Mouse (Mus musculus) forebrain, embryonic 12.5 days (tissue): ENCODE data around the gene Ahsa1. TPM values are rescaled to one million over a fixed set of nuclear protein-coding genes. Genes with fewer than 3 reads are reported as not detected.

Experiments
- ATAC-seq: fragments of 200-750 bp; cut with Nextera tagmentation; 2 replicates; pipeline ENCODE4 v1.8.0; 2017; ENCODE audit warnings: moderate TSS enrichment; ENCODE audit not compliant: low FRiP score
- H3K27ac ChIP-seq: fragments of 300-500 bp; sonication (generic); 2 replicates; pipeline ENCODE4 v1.5.1; 2016; ENCODE audit warnings: mild to moderate bottlenecking
- H3K27me3 ChIP-seq: fragments of 300-500 bp; sonication (generic); 2 replicates; pipeline ENCODE4 v1.6.1; 2016; ENCODE audit warnings: mild to moderate bottlenecking
- H3K36me3 ChIP-seq: fragments of 300-500 bp; sonication (generic); replicated peaks from 2 replicates; pipeline ENCODE4 v1.6.1; 2016; ENCODE audit warnings: mild to moderate bottlenecking
- H3K4me1 ChIP-seq: fragments of 300-500 bp; sonication (generic); 2 replicates; pipeline ENCODE4 v1.6.1; 2016
- H3K4me2 ChIP-seq: fragments of 300-500 bp; sonication (generic); 2 replicates; pipeline ENCODE4 v1.6.1; 2016; ENCODE audit warnings: mild to moderate bottlenecking, moderate library complexity
- H3K4me3 ChIP-seq: fragments of 300-500 bp; sonication (generic); replicated peaks from 2 replicates; pipeline ENCODE4 v1.5.1; 2016; ENCODE audit warnings: mild to moderate bottlenecking
- H3K9ac ChIP-seq: fragments of 300-500 bp; sonication (generic); 2 replicates; pipeline ENCODE4 v1.6.1; 2016; ENCODE audit warnings: mild to moderate bottlenecking
- H3K9me3 ChIP-seq: fragments of 300-500 bp; sonication (generic); 2 replicates; pipeline ENCODE4 v1.6.1; 2016
- WGBS: fragments of 180-500 bp; shearing (Covaris S2); methylation state at CpG from one replicate; pipeline ENCODE4 v1.1.7; 2016; 5-methylcytosine and 5-hydroxymethylcytosine counted together
- polyA plus RNA-seq: library from polyadenylated mRNA; unstranded; fragments of >200 nt; fragmentation: Nextera tagmentation; extraction: Ambion mirVana; gene quantifications from 2 replicates; pipeline ENCODE4 v1.2.1, GENCODE M21; 2016

The Ahsa1 gene
- 204 and 205 TPM in 2 replicates for polyA plus RNA-seq

- H3K4me2 ChIP-seq: peak within 1 kb of the TSS; percentile 74
- no peaks in the 10 kb centered on the region for H3K9me3 ChIP-seq
- H3K9ac ChIP-seq: peak within 1 kb of the TSS; percentile 92
- H3K4me3 ChIP-seq: peak within 1 kb of the TSS; percentile 74
- H3K27ac ChIP-seq: peak within 1 kb of the TSS; percentile 90
- H3K36me3 ChIP-seq: peaks cover 47% of the 10 kb centered on the region
- peaks cover 22% of the 10 kb centered on the region for H3K4me1 ChIP-seq
- H3K27me3 ChIP-seq: no peaks in the 10 kb centered on the region
- ATAC-seq: peak; percentile 96
- under 1% methylated on average over 31 of the region's 31 CpGs for WGBS
Measured at GRCm38 (mm10) chr12:87266108-87266826, at the start of gene Ahsa1, which contains the start of gene Vipas39. Gene Ahsa1, plus strand, starts transcription at chr12:87266479. Gene Vipas39, minus strand, starts transcription at chr12:87266256.

GRCm38 (mm10) chr12:87217596-87217995 is 48.7 kb upstream of the Ahsa1 start:
- H3K4me3 ChIP-seq: no peak overlapping the region
- H3K27me3 ChIP-seq: no peaks in the 10 kb centered on the region
- ATAC-seq: no peak
- H3K4me2 ChIP-seq: no peak overlapping the region
- H3K4me1 ChIP-seq: peaks cover 6% of the 10 kb centered on the region; the same call in 1 of the 2 replicates
- no peaks in the 10 kb centered on the region for H3K9me3 ChIP-seq
- no peak overlapping the region for H3K9ac ChIP-seq
- H3K36me3 ChIP-seq: no peaks in the 10 kb centered on the region
- no peak overlapping the region for H3K27ac ChIP-seq

GRCm38 (mm10) chr12:87219362-87219761 is 46.9 kb upstream of the Ahsa1 start:
- Histone ChIP-seq H3K4me1 (peaks cover 8% of the 10 kb centered on the region), H3K9me3 (no peaks in the 10 kb centered on the region), H3K4me3 (no peak overlapping the region), H3K27ac (no peak overlapping the region), H3K27me3 (no peaks in the 10 kb centered on the region), H3K36me3 (no peaks in the 10 kb centered on the region), H3K4me2 (no peak overlapping the region), H3K9ac (no peak overlapping the region)
- WGBS: 83% methylated on average over 7 of the region's 7 CpGs
- ATAC-seq: no peak

GRCm38 (mm10) chr12:87224950-87225349 is 41.3 kb upstream of the Ahsa1 start:
- no peak overlapping the region for H3K4me2 ChIP-seq
- no peak for ATAC-seq
- H3K9me3 ChIP-seq: no peaks in the 10 kb centered on the region
- no peaks in the 10 kb centered on the region for H3K27me3 ChIP-seq
- peaks cover 2% of the 10 kb centered on the region; the same call in 1 of the 2 replicates for H3K4me1 ChIP-seq
- H3K9ac ChIP-seq: no peak overlapping the region
- H3K27ac ChIP-seq: no peak overlapping the region
- H3K4me3 ChIP-seq: no peak overlapping the region
- no peaks in the 10 kb centered on the region for H3K36me3 ChIP-seq
- 81% methylated on average over 10 of the region's 10 CpGs for WGBS

GRCm38 (mm10) chr12:87226801-87227200 is 39.5 kb upstream of the Ahsa1 start:
- ATAC-seq: no peak
- Histone ChIP-seq H3K27me3 (no peaks in the 10 kb centered on the region), H3K36me3 (no peaks in the 10 kb centered on the region), H3K4me3 (no peak overlapping the region), H3K9me3 (no peaks in the 10 kb centered on the region), H3K9ac (no peak overlapping the region), H3K4me2 (no peak overlapping the region), H3K27ac (no peak overlapping the region), H3K4me1 (peaks cover 2% of the 10 kb centered on the region; the same call in 1 of the 2 replicates)
- WGBS: 81% methylated on average over 7 of the region's 7 CpGs

GRCm38 (mm10) chr12:87229633-87230032 is 36.6 kb upstream of the Ahsa1 start:
- Histone ChIP-seq H3K9me3 (no peaks in the 10 kb centered on the region), H3K27ac (no peak overlapping the region), H3K4me1 (no peaks in the 10 kb centered on the region), H3K9ac (no peak overlapping the region), H3K36me3 (no peaks in the 10 kb centered on the region), H3K27me3 (no peaks in the 10 kb centered on the region), H3K4me3 (no peak overlapping the region), H3K4me2 (no peak overlapping the region)
- 89% methylated on average over 2 of the region's 2 CpGs for WGBS
- ATAC-seq: no peak

GRCm38 (mm10) chr12:87230379-87230895 is 35.8 kb upstream of the Ahsa1 start:
- Histone ChIP-seq H3K9ac (no peak overlapping the region), H3K27ac (no peak overlapping the region), H3K4me3 (no peak overlapping the region), H3K4me2 (no peak overlapping the region), H3K9me3 (no peaks in the 10 kb centered on the region), H3K4me1 (no peaks in the 10 kb centered on the region), H3K36me3 (no peaks in the 10 kb centered on the region), H3K27me3 (no peaks in the 10 kb centered on the region)
- no peak for ATAC-seq

- no peak overlapping the region for H3K4me3 ChIP-seq
- no peak overlapping the region for H3K4me2 ChIP-seq
- no peaks in the 10 kb centered on the region for H3K27me3 ChIP-seq
- no peak overlapping the region for H3K9ac ChIP-seq
- no peaks in the 10 kb centered on the region for H3K9me3 ChIP-seq
- no peaks in the 10 kb centered on the region for H3K4me1 ChIP-seq
- ATAC-seq: no peak
- peaks cover 44% of the 10 kb centered on the region for H3K36me3 ChIP-seq
- no peak overlapping the region for H3K27ac ChIP-seq
- WGBS: 92% methylated on average over 5 of the region's 5 CpGs
Measured at GRCm38 (mm10) chr12:87236882-87237483, 29.3 kb upstream of the Ahsa1 start.

- Histone ChIP-seq H3K9ac (no peak within 1 kb of the TSS), H3K27ac (no peak within 1 kb of the TSS), H3K4me2 (no peak within 1 kb of the TSS), H3K9me3 (no peaks in the 10 kb centered on the region), H3K36me3 (peaks cover 55% of the 10 kb centered on the region), H3K4me3 (no peak within 1 kb of the TSS), H3K27me3 (no peaks in the 10 kb centered on the region), H3K4me1 (no peaks in the 10 kb centered on the region)
- ATAC-seq: no peak
- WGBS: 100% methylated on average over 1 of the region's 1 CpGs
Measured at GRCm38 (mm10) chr12:87238632-87239031, 27.6 kb upstream of the Ahsa1 start, which contains the start of gene Noxred1. Gene Noxred1, minus strand, starts transcription at chr12:87238732.

- no peak overlapping the region for H3K4me3 ChIP-seq
- no peak overlapping the region for H3K27ac ChIP-seq
- no peaks in the 10 kb centered on the region for H3K27me3 ChIP-seq
- no peaks in the 10 kb centered on the region for H3K9me3 ChIP-seq
- no peaks in the 10 kb centered on the region for H3K4me1 ChIP-seq
- no peak for ATAC-seq
- peaks cover 86% of the 10 kb centered on the region for H3K36me3 ChIP-seq
- no peak overlapping the region for H3K9ac ChIP-seq
- 90% methylated on average over 6 of the region's 6 CpGs for WGBS
- H3K4me2 ChIP-seq: no peak overlapping the region
Measured at GRCm38 (mm10) chr12:87250161-87250560, 16.1 kb upstream of the Ahsa1 start.

GRCm38 (mm10) chr12:87253878-87254277 is 12.4 kb upstream of the Ahsa1 start:
- ATAC-seq: no peak
- Histone ChIP-seq H3K4me2 (no peak overlapping the region), H3K27me3 (no peaks in the 10 kb centered on the region), H3K36me3 (peaks cover 93% of the 10 kb centered on the region), H3K4me3 (no peak overlapping the region), H3K9me3 (no peaks in the 10 kb centered on the region), H3K4me1 (no peaks in the 10 kb centered on the region), H3K27ac (no peak overlapping the region), H3K9ac (no peak overlapping the region)
- 97% methylated on average over 6 of the region's 6 CpGs for WGBS

GRCm38 (mm10) chr12:87256629-87257028 is 9.7 kb upstream of the Ahsa1 start:
- Histone ChIP-seq H3K4me1 (no peaks in the 10 kb centered on the region), H3K36me3 (peaks cover 84% of the 10 kb centered on the region), H3K9me3 (no peaks in the 10 kb centered on the region), H3K4me2 (no peak overlapping the region), H3K9ac (no peak overlapping the region), H3K4me3 (no peak overlapping the region), H3K27ac (no peak overlapping the region), H3K27me3 (no peaks in the 10 kb centered on the region)
- no peak for ATAC-seq
- WGBS: 94% methylated on average over 5 of the region's 5 CpGs
